Mouse (Mus musculus) brain, embryonic 18.5 days (tissue): Measurements from ENCODE around the gene Sdk1.

Experiments used
- DNase-seq: peaks from one replicate; pipeline ENCODE4 v3.0.0-alpha.2; 2012; ENCODE audit warnings: low read depth, low spot score

Gene Sdk1

GRCm38 (mm10) chr5:142240288-142240687, 999.0 kb downstream of the Sdk1 start:
- DNase-seq = no peak

GRCm38 (mm10) chr5:142242597-142242996, 1001.3 kb downstream of the Sdk1 start:
- DNase-seq = no peak

GRCm38 (mm10) chr5:142243069-142243468, 1001.8 kb downstream of the Sdk1 start:
- no peak for DNase-seq

- DNase-seq = no peak
These were observed 1014.9 kb downstream of the Sdk1 start for GRCm38 (mm10) chr5:142256231-142256630.

- no peak for DNase-seq
These were observed 1017.4 kb downstream of the Sdk1 start for GRCm38 (mm10) chr5:142258716-142259115.

- no peak for DNase-seq
These were observed 1020.8 kb downstream of the Sdk1 start for GRCm38 (mm10) chr5:142262060-142262459.
